Mouse (Mus musculus) heart, adult 9 months (tissue): ENCODE measurements around the gene Gm29554.
"Not testable (repeated sequence)": the region's sequence is repeated elsewhere in the genome, so short reads cannot be mapped to it uniquely, and the experiment has no call there.

Source experiments
- DNase-seq, 2 experiments: peaks; one replicate each; pipeline ENCODE4 v3.0.0; 2022; ENCODE audit warnings: low spot score in 2 of 2

The Gm29554 gene

DNA sequence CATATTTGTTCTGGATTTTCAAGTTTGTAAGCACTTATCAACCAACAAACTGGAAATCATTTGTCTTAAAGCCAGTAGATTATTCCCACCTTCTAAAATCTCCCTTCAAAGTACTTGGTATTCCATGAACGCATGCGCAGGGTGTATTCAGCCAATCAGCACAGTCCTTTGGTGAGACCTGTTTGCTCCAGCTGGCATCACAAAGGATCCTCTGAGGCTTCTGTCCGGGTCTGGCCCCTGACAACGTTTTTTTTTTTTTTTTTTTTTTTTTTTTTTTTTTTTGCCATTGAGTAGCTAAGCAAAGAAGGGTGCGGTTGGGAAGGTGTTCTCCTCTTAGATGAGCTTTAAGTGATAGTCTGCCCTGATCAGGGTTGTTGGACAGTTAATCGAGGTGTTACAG is at the start of gene Gm29554:
TSS of gene Gm29554 (plus strand) at position 301 of the 400 bp plus-strand sequence.
- not testable (repeated sequence) for DNase-seq
